Mouse (Mus musculus) C2C12 (cell line): ENCODE results near the gene Efnb2. TPM values are rescaled to one million over a fixed set of nuclear protein-coding genes. Genes with fewer than 3 reads are reported as not detected.
A peak's percentile ranks its signal among the peaks of the same experiment; 100 is the strongest.

Experiments used
- H3K27me3 ChIP-seq: one replicate; pipeline ENCODE4 v1.6.1; 2011; ENCODE audit not compliant: control insufficient read depth, insufficient read depth, insufficient read length
- H3K36me3 ChIP-seq: one replicate; pipeline ENCODE4 v1.6.1; 2011; ENCODE audit not compliant: control insufficient read depth, insufficient read depth
- H3K4me3 ChIP-seq: one replicate; pipeline ENCODE4 v1.5.1; 2011; ENCODE audit warnings: mild to moderate bottlenecking, control low read depth; ENCODE audit not compliant: poor library complexity, insufficient read depth, severe bottlenecking
- H3K79me2 ChIP-seq: one replicate; pipeline ENCODE4 v1.6.1; 2011; ENCODE audit not compliant: control insufficient read depth, insufficient read depth
- H3K79me3 ChIP-seq: one replicate; pipeline ENCODE4 v1.6.1; 2011; ENCODE audit warnings: low read depth, control low read depth
- H3ac ChIP-seq: one replicate; pipeline ENCODE3; 2011; ENCODE audit warnings: low read depth; ENCODE audit not compliant: control insufficient read depth, insufficient read length
- CEBPB ChIP-seq: IDR thresholded peaks from one replicate; pipeline ENCODE4 v1.6.1; 2011; ENCODE audit warnings: low read depth, mild to moderate bottlenecking, control low read depth, moderate library complexity
- CTCF ChIP-seq: IDR thresholded peaks from one replicate; pipeline ENCODE4 v1.5.1; 2011; ENCODE audit not compliant: control insufficient read depth, insufficient read depth, insufficient read length
- FOSL1 ChIP-seq: IDR thresholded peaks from one replicate; pipeline ENCODE4 v1.8.0; 2011; ENCODE audit warnings: mild to moderate bottlenecking, low read length; ENCODE audit not compliant: poor library complexity, insufficient read depth, severe bottlenecking
- MAX ChIP-seq: IDR thresholded peaks from one replicate; pipeline ENCODE4 v1.6.1; 2011; ENCODE audit warnings: mild to moderate bottlenecking, control low read depth
- MYOD1 ChIP-seq: IDR thresholded peaks from one replicate; pipeline ENCODE4 v1.6.1; 2011; ENCODE audit warnings: low read depth; ENCODE audit not compliant: control insufficient read depth, insufficient read length
- MYOG ChIP-seq: IDR thresholded peaks from one replicate; pipeline ENCODE4 v1.6.1; 2011; ENCODE audit not compliant: control insufficient read depth, insufficient read length; ENCODE audit errors: extremely low read depth
- USF1 ChIP-seq: IDR thresholded peaks from one replicate; pipeline ENCODE4 v1.6.1; 2011; ENCODE audit warnings: low read depth, mild to moderate bottlenecking, control low read depth, moderate library complexity
- long read RNA-seq, 2 experiments: library from polyadenylated mRNA; unstranded; transcript quantifications; one replicate each; pipeline ENCODE4 v2.0.0; 2019 to 2020
- polyA plus RNA-seq: library from polyadenylated mRNA; unstranded; fragments of >200 nt; fragmentation: generic; extraction: Trizol; gene quantifications from one replicate; pipeline ENCODE4 v1.2.1, GENCODE M21; 2012; ENCODE audit warnings: missing spikeins

Gene Efnb2
- polyA plus RNA-seq = 15.1 TPM
- long read RNA-seq, experiment 1, partial matches to known transcripts = 0 of 1 reads
- long read RNA-seq, experiment 1, other reads (novel, unspliced or antisense) = 1 of 1 reads
- long read RNA-seq, experiment 2, partial matches to known transcripts = 1 of 6 reads
- long read RNA-seq, experiment 2, other reads (novel, unspliced or antisense) = 5 of 6 reads

GRCm38 (mm10) chr8:8661103-8661758, at the start of gene Efnb2:
Gene Efnb2, minus strand, starts transcription at chr8:8661242.
- Histone ChIP-seq H3ac (peak within 1 kb of the TSS; percentile 94), H3K4me3 (peak within 1 kb of the TSS; percentile 84), H3K79me3 (peaks cover 49% of the 10 kb centered on the region), H3K36me3 (peaks cover 35% of the 10 kb centered on the region), H3K79me2 (peaks cover 73% of the 10 kb centered on the region), H3K27me3 (no peaks in the 10 kb centered on the region)
- TF ChIP-seq CTCF (peak; percentile 34), USF1 (no peak)

- peaks cover 5% of the 10 kb centered on the region for H3K27me3 ChIP-seq
- H3K4me3 ChIP-seq = no peak overlapping the region
- no peaks in the 10 kb centered on the region for H3K36me3 ChIP-seq
- no peaks in the 10 kb centered on the region for H3K79me3 ChIP-seq
- H3ac ChIP-seq = no peak overlapping the region
- TF ChIP-seq MYOG (no peak), CTCF (no peak), USF1 (no peak), MYOD1 (no peak), CEBPB (no peak), FOSL1 (no peak), MAX (no peak)
- no peaks in the 10 kb centered on the region for H3K79me2 ChIP-seq
Observed at GRCm38 (mm10) chr8:8704813-8705212, 43.8 kb upstream of the Efnb2 start.

- Histone ChIP-seq H3K36me3 (no peaks in the 10 kb centered on the region), H3K27me3 (peaks cover 5% of the 10 kb centered on the region), H3K4me3 (no peak overlapping the region), H3K79me2 (no peaks in the 10 kb centered on the region), H3ac (no peak overlapping the region), H3K79me3 (no peaks in the 10 kb centered on the region)
- TF ChIP-seq USF1 (no peak), FOSL1 (no peak), CEBPB (no peak), MYOG (no peak), MYOD1 (no peak), MAX (no peak), CTCF (no peak)
Observed at GRCm38 (mm10) chr8:8703668-8704067, 42.6 kb upstream of the Efnb2 start.

GRCm38 (mm10) chr8:8700821-8701220, 39.8 kb upstream of the Efnb2 start:
- no peaks in the 10 kb centered on the region for H3K79me3 ChIP-seq
- H3K36me3 ChIP-seq = no peaks in the 10 kb centered on the region
- H3ac ChIP-seq = no peak overlapping the region
- TF ChIP-seq CEBPB (no peak), CTCF (no peak), FOSL1 (no peak), USF1 (no peak), MYOD1 (no peak), MAX (no peak), MYOG (no peak)
- peaks cover 8% of the 10 kb centered on the region for H3K27me3 ChIP-seq
- no peak overlapping the region for H3K4me3 ChIP-seq
- no peaks in the 10 kb centered on the region for H3K79me2 ChIP-seq

- Histone ChIP-seq H3K4me3 (no peak overlapping the region), H3K36me3 (no peaks in the 10 kb centered on the region), H3K27me3 (peaks cover 8% of the 10 kb centered on the region), H3K79me3 (no peaks in the 10 kb centered on the region), H3K79me2 (no peaks in the 10 kb centered on the region), H3ac (no peak overlapping the region)
- TF ChIP-seq CTCF (no peak), MYOD1 (no peak), CEBPB (no peak), USF1 (no peak), FOSL1 (no peak), MYOG (no peak), MAX (no peak)
Observed at GRCm38 (mm10) chr8:8700229-8700628, 39.2 kb upstream of the Efnb2 start.
